Mouse (Mus musculus) adrenal gland, adult 18-20 months (tissue): Measurements from ENCODE around the gene Fgf10. TPM values are rescaled to one million over a fixed set of nuclear protein-coding genes. Genes with fewer than 3 reads are reported as not detected.

Experiments used
- DNase-seq, 2 experiments: peaks; one replicate each; pipeline ENCODE4 v3.0.0; 2021 to 2022; ENCODE audit warnings: low spot score in 2 of 2
- total RNA-seq, 2 experiments: library from RNA; stranded (reverse); gene quantifications; 1 replicate in 1 of 2; 2 replicates in 1 of 2; pipeline ENCODE4 v1.2.3; 2021

Fgf10 gene
- total RNA-seq, 2 experiments from 2014 or later, result 1.6 to 3.6 TPM

DNA sequence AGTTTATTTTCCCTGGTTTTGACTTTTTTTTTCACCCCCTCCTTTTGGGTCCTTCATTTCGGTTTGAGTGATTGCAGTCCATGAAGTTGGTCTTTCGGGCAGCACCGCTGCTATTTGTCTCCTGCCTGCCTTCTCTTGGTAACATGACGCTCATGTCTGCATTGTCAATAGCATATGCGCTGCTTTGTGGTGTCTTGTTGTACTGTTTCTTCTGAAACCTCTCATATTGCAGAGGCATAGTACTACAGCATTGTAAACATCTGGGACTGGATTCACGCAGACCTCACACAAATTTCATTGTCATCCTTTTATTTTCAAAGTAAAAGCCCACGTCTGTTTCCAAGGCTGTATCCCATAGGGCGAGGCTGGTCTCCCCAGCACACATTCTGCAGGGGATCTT is 46.7 kb downstream of the Fgf10 start:
- DNase-seq, result no peak

GRCm38 (mm10) chr13:118716726-118717125 is 47.1 kb downstream of the Fgf10 start:
- DNase-seq, result no peak

DNA sequence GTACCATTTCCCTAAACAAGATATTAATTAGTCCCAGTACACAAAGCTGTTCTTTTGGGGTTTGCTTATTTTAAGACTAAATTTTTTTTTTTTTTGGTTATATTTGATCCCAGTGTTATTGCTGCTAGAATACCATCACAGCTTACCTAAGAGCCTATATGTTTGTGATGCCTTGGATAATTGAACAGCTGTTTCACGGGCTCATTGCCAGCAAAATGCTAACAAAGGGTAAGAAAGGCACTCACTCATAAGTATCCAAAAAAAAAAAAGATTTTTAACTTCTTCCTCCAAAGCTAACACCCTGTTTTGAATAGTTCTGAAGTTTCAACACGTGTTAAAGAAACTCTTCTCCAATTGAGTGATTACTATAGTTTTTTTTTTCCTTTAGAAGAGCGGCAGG is 48.8 kb downstream of the Fgf10 start:
- no peak for DNase-seq

GRCm38 (mm10) chr13:118721668-118722067 is 52.1 kb downstream of the Fgf10 start:
- no peak for DNase-seq

DNA sequence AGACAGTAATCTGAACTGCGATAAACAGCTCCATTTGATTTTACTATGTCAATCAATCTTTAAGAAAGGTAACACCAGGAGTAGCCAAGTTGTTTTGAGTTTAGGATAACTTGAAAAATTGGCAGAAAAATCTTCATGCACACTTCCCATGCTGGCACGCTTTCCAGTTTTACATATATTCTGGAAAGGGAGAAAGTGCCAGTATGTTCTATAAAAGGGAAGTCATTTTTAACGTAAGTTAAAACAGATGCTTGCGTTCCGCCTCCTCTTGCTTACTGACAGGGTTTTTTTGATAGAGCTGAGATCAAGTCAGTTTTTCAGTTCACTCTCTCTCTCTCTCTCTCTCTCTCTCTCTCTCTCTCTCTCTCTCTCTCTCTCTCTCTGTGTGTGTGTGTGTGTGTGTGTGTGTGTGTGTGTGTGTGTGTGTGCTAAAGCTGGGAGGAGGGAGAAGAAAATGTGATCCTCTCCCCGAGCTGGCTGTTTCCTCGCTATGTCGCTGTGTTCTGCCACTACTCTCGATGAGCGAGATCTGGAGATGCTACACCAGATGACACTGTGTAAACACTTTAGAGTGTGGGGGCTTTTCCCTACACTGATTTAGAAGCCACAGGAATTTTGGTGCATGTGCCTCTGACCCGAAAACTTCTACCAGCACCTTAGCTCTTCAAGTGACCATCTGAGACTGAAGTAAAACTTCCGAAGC is 62.4 kb downstream of the Fgf10 start:
- no peak for DNase-seq

GRCm38 (mm10) chr13:118739854-118740411 is 70.3 kb downstream of the Fgf10 start:
- DNase-seq, result no peak

DNA sequence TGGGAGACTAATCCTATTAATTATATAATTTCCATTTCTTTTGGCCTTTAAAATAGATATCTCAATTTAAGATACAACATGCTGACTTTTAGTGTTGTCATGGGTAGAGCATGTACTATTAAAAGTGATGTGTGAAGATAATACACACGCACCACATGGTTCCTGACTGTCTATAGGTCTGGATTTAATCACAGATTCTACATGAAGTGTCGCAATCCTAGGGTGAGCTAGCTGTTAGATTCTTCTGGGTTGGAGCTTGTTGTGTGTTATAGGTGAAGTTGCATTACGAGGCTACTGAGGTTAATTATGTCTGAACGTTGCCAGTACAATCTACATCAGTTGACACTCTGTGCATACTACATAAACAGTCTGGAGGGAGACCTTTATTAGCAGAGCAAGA is 73.2 kb downstream of the Fgf10 start:
- no peak for DNase-seq

DNA sequence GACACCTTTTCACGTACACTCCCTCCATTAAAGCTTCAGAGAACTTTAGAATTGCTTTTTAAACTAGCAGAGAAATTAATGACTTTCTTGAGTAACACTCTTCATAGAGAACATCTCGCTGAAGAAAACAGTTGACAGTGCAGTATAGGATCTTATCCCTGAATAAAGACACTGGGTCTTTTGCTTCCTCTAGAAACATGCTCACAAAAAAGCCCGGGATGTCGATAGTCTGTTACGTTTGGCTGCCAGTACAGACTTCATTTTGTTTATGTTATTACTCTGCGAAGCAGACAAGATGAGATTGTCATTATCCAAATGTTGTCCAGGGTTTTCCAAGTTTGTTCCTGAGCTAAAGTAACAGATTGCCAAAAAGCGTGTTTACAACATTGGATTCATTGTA is 75.2 kb downstream of the Fgf10 start:
- DNase-seq, result no peak

GRCm38 (mm10) chr13:118746427-118746826 is 76.8 kb downstream of the Fgf10 start:
- no peak for DNase-seq

DNA sequence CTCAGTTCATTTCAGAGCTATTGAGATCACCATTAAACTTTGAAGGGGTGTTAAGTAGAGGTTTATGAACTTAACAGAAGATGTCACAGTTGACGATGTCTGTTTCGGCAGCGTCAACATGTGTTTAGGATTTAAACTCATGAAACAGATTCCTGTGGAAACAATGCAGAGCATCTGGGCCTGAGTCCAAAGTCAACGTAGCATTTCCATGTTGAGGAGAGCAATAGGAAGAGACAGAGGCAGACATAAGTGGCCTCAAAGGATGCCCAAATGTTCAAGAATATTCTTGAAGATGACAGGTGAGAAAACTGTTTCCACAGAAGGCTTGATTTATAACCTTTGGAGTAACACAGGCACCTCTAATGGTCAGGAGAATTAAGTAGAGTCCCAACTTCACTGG is 84.4 kb downstream of the Fgf10 start:
- no peak for DNase-seq

GRCm38 (mm10) chr13:118759021-118759420 is 89.4 kb downstream of the Fgf10 start:
- DNase-seq, result no peak

- DNase-seq, result no peak
These were observed 93.4 kb downstream of the Fgf10 start for GRCm38 (mm10) chr13:118762982-118763381.

DNA sequence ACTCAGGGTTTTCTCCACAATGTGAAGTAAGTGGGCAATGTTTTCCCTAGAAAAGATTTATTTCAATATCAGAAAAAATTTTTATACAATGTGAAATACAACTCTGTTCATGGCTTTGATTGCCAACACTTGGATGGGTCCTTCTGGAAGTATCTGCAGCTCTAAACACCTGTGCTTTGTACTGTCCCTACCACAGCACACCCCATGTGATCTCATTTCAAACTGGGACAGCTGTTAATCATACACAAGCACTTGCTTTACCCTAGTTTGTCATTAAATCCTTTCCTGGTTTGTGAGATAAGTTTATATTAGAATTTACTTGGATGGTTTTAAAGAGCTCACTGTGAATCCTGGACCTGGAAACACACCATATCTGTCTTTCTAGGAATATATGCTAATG is 102.6 kb downstream of the Fgf10 start:
- DNase-seq, result no peak

- no peak for DNase-seq
These were observed 105.6 kb downstream of the Fgf10 start for GRCm38 (mm10) chr13:118775148-118775547.

DNA sequence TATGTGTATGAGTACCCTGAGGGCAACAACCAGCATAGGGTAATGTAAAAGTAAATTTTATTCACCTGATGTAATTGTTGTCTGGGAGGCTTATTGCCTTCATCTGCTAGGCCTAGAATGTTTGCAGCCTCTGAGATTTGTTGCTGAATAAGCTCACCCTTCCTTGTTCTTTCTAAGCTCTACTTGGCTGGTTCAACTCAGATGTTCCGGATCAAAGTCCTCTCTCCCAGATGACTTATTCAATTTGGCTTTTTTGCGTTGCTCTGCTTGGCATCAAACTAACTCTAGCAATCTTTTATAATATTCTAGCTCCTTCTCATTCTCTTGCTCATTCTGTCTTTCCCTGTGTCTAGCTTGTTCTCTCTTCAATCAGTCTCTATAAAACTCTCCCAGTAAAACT is 109.6 kb downstream of the Fgf10 start:
- DNase-seq, result no peak

GRCm38 (mm10) chr13:118791753-118792152 is 122.2 kb downstream of the Fgf10 start:
- no peak for DNase-seq

DNA sequence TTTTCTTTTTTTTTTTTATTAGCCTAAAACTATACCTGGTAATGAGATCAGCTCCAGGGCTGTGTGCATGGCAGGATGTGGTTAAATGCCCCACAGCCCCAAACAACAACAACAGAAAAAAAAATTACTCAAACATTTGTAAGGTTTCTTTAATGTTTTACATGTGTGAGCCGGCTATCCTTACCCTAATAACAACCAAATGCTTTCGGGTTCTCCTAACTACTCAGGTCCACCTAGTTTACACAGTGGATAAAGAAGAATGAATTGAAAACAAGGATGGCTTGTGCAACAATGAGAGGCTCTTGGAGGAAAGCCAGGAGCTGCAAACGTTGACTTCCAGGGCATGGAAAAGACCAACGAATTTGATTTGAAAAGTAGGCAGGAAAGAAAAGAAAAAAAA is 122.6 kb downstream of the Fgf10 start:
- no peak for DNase-seq

- no peak for DNase-seq
These were observed 130.6 kb downstream of the Fgf10 start for GRCm38 (mm10) chr13:118800176-118800575.

- DNase-seq, result no peak
These were observed 137.1 kb downstream of the Fgf10 start for GRCm38 (mm10) chr13:118806662-118807061.

DNA sequence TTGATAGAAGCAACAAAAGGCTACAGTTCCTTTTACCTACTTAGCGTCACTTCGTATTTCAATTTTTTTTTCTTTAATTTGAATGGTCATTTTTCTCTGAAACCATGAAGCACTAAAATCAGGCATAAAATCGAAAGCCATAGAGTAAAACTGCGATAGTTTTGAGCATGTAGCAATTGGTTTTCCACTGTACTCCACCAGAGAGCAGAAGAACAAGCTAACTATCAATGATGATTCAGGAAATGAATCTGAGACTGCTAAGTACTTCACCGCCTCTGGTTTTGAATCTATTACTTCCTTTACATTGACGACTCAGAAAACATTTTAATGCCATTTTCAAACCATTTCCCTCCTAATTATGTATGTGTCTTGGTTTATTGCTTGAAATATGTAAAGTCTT is 150.2 kb downstream of the Fgf10 start:
- no peak for DNase-seq

- no peak for DNase-seq
These were observed 153.5 kb downstream of the Fgf10 start for GRCm38 (mm10) chr13:118823113-118823512.

DNA sequence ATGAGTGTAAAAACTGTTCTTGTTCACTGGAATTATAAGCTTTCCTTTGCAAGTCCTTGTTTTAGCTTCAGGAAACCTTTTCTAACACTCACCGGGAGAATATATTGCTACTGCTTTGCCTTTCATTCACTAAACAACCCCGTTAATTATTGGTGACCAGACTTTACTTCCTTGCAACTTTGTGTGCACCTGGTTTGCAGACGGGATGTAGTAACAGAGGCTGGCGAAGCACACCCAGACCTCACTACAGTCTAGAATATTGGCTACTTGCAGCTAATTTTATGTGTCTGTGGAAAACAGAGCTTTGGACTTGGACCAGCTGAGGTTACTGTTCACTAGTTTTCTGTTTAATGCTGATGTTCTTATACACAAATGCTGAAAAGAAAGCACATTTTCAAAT is 155.5 kb downstream of the Fgf10 start:
- no peak for DNase-seq
